In genomic region chr2:128719380-128719779, GRCm38 (mm10) we compare ENCODE assay signal across 22 mouse cellular contexts.
"Had no signal": no experiment of that assay in that cellular context is flagged by ENCODE, and none has a peak within 500 bp of the region (broad histone marks: within the 10 kb centered on the region; RNA-seq: fewer than 3 reads in every experiment).

No protein-coding gene starts in this region.

- H3K9ac ChIP-seq: heart, embryonic 12.5 days; hindbrain, embryonic 13.5 days; hindbrain, embryonic 15.5 days; limb, embryonic 12.5 days; liver, embryonic 13.5 days had no signal

- H3K27ac ChIP-seq: gastrocnemius, adult 2 months; heart, embryonic 10.5 days; hindbrain, embryonic 13.5 days; hindbrain, embryonic 15.5 days; hindbrain, postnatal 0 days; left cerebral cortex, adult 2 months; limb, embryonic 10.5 days; limb, embryonic 12.5 days; liver, embryonic 13.5 days had no signal

- H3K27me3 ChIP-seq: heart, embryonic 12.5 days; hindbrain, embryonic 13.5 days; hindbrain, embryonic 15.5 days; limb, embryonic 12.5 days; liver, embryonic 13.5 days had no signal

- ATAC-seq: hindbrain, postnatal 0 days; intestine, embryonic 16.5 days had no signal

- H3K36me3 ChIP-seq: heart, embryonic 12.5 days; hindbrain, embryonic 13.5 days; hindbrain, embryonic 15.5 days; liver, embryonic 13.5 days had no signal

- H3K9me3 ChIP-seq: heart, embryonic 10.5 days; hindbrain, embryonic 15.5 days; liver, embryonic 13.5 days had no signal

- H3K4me2 ChIP-seq: heart, embryonic 12.5 days; hindbrain, embryonic 13.5 days; hindbrain, embryonic 15.5 days; limb, embryonic 12.5 days; liver, embryonic 13.5 days had no signal

- DNase-seq: gastrocnemius, adult 2 months; gastrocnemius, postnatal 10 days; gastrocnemius, postnatal 25 days; heart, postnatal 10 days; heart, postnatal 36 days; kidney, adult 11 months; kidney, adult 8-10 months; kidney, postnatal 10 days; kidney, postnatal 25 days; kidney, postnatal 4 days; liver; liver, embryonic 13.5 days had no signal

- H3K4me3 ChIP-seq: gastrocnemius, adult 2 months; heart, embryonic 10.5 days; heart, embryonic 12.5 days; hindbrain, embryonic 13.5 days; hindbrain, embryonic 15.5 days; layer of hippocampus, adult 2 months; left cerebral cortex, adult 2 months; limb, embryonic 10.5 days; limb, embryonic 12.5 days; liver, embryonic 13.5 days had no signal
